8 mouse cellular contexts compared by ENCODE assay signal in genomic region chr19:36207735-36208288, GRCm38 (mm10).
DNase-seq lines count a peak whose midpoint lies in the region; ATAC-seq and TF ChIP-seq lines count a peak whose summit lies in the region.

No protein-coding gene starts in this region.

- H3K27ac ChIP-seq in intestine, postnatal 0 days (ENCODE audit: low read depth, low read length): no peak overlapping the region

- ATAC-seq in frontal cortex, adult (ENCODE audit: low TSS enrichment): peak; percentile 73
- ATAC-seq in intestine, postnatal 0 days: no peak
- ATAC-seq in erythroblast, adult 5-6 weeks (replicated peaks; ENCODE audit: low FRiP score, poor library complexity, severe bottlenecking): no peak

- H3K36me3 ChIP-seq in intestine, postnatal 0 days (ENCODE audit: control insufficient read depth, insufficient read depth): no peaks in the 10 kb centered on the region

- no peak overlapping the region for H3K4me3 ChIP-seq in intestine, postnatal 0 days (ENCODE audit: low read depth, low read length)

- WGBS in intestine, postnatal 0 days: 21% methylated on average over 7 of the region's 7 CpGs

- no peak for DNase-seq in frontal cortex, postnatal 10 days (ENCODE audit: low spot score in 2 of 2)
- peak; percentile 14 for DNase-seq in urinary bladder, postnatal 14 days (ENCODE audit: low spot score)
- DNase-seq in urinary bladder, adult 2 months (ENCODE audit: low spot score): no peak
- no peak for DNase-seq in adrenal gland, postnatal 25 days
- DNase-seq in cerebellum, adult 8-10 months: no peak

- H3K4me2 ChIP-seq in intestine, postnatal 0 days (replicated peaks; ENCODE audit: low read depth): peak overlapping the region; percentile 35

- H3K9ac ChIP-seq in intestine, postnatal 0 days (ENCODE audit: low read depth, low read length): no peak overlapping the region

- peak; percentile 32; the same call in 1 of the 2 replicates for TF ChIP-seq CTCF in intestine, postnatal 0 days (IDR thresholded peaks at IDR 0.05; ENCODE audit: low read depth)

- H3K27me3 ChIP-seq in intestine, postnatal 0 days (replicated peaks; ENCODE audit: control insufficient read depth, insufficient read depth, low read length): no peaks in the 10 kb centered on the region

- H3K4me1 ChIP-seq in intestine, postnatal 0 days (replicated peaks; ENCODE audit: control insufficient read depth, insufficient read depth, low read length): no peaks in the 10 kb centered on the region

- H3K9me3 ChIP-seq in intestine, postnatal 0 days (ENCODE audit: control insufficient read depth): no peaks in the 10 kb centered on the region
